Mouse (Mus musculus): ENCODE data around the gene Rpl10a.
"Not testable (repeated sequence)": the region's sequence is repeated elsewhere in the genome, so short reads cannot be mapped to it uniquely, and the experiment has no call there.

The Rpl10a gene

GRCm38 (mm10) chr17:28332113-28332914, 4.0 kb downstream of the Rpl10a start:
- no peak for DNase-seq

GRCm38 (mm10) chr17:28332915-28333546, 4.8 kb downstream of the Rpl10a start:
- no peak for DNase-seq

- no peak for DNase-seq
Observed at GRCm38 (mm10) chr17:28335267-28335666, 7.0 kb downstream of the Rpl10a start.

- DNase-seq = no peak
Observed at GRCm38 (mm10) chr17:28337547-28337946, 9.3 kb downstream of the Rpl10a start.

- no peak for DNase-seq
Observed at GRCm38 (mm10) chr17:28340578-28340977, 12.3 kb downstream of the Rpl10a start.

- peak; percentile 72 for DNase-seq
Observed at GRCm38 (mm10) chr17:28341091-28341490, 12.8 kb downstream of the Rpl10a start.

GRCm38 (mm10) chr17:28344050-28344607, 15.9 kb downstream of the Rpl10a start:
- DNase-seq = no peak

- no peak for DNase-seq
Observed at GRCm38 (mm10) chr17:28344670-28345069, 16.4 kb downstream of the Rpl10a start.

GRCm38 (mm10) chr17:28345271-28345721, 17.0 kb downstream of the Rpl10a start:
- DNase-seq = no peak

GRCm38 (mm10) chr17:28345882-28346281, 17.6 kb downstream of the Rpl10a start:
- DNase-seq = no peak

- DNase-seq = no peak
Observed at GRCm38 (mm10) chr17:28347327-28347726, 19.1 kb downstream of the Rpl10a start.

GRCm38 (mm10) chr17:28348211-28348610, 19.9 kb downstream of the Rpl10a start:
- no peak for DNase-seq

GRCm38 (mm10) chr17:28349264-28349880, 21.1 kb downstream of the Rpl10a start:
- DNase-seq = no peak

GRCm38 (mm10) chr17:28349901-28350465, 21.7 kb downstream of the Rpl10a start:
- no peak for DNase-seq

GRCm38 (mm10) chr17:28350466-28351352, 22.4 kb downstream of the Rpl10a start, which contains the start of gene Tead3:
Gene Tead3 (minus strand): TSS chr17:28350817.
- peak; percentile 55 for DNase-seq

- DNase-seq = no peak
Observed at GRCm38 (mm10) chr17:28351353-28351890, 23.2 kb downstream of the Rpl10a start.

GRCm38 (mm10) chr17:28352018-28352417, 23.7 kb downstream of the Rpl10a start:
- DNase-seq = no peak

GRCm38 (mm10) chr17:28355871-28356270, 27.6 kb downstream of the Rpl10a start:
- DNase-seq = no peak

- DNase-seq = not testable (repeated sequence)
Observed at GRCm38 (mm10) chr17:28358576-28359261, 30.4 kb downstream of the Rpl10a start.

GRCm38 (mm10) chr17:28360531-28361277, 32.4 kb downstream of the Rpl10a start:
- DNase-seq = no peak

Data from right cerebral cortex, postnatal 14 days (tissue).